Mouse (Mus musculus): Measurements from ENCODE around the gene Inpp5k.

The Inpp5k gene

GRCm38 (mm10) chr11:75619133-75619532, 11.7 kb upstream of the Inpp5k start:
- DNase-seq (ENCODE audit: extremely low read depth, insufficient read length, low spot score) = no peak

GRCm38 (mm10) chr11:75620136-75620780, 10.5 kb upstream of the Inpp5k start:
- peak; percentile 59 for DNase-seq (ENCODE audit: extremely low read depth, insufficient read length, low spot score)

DNA sequence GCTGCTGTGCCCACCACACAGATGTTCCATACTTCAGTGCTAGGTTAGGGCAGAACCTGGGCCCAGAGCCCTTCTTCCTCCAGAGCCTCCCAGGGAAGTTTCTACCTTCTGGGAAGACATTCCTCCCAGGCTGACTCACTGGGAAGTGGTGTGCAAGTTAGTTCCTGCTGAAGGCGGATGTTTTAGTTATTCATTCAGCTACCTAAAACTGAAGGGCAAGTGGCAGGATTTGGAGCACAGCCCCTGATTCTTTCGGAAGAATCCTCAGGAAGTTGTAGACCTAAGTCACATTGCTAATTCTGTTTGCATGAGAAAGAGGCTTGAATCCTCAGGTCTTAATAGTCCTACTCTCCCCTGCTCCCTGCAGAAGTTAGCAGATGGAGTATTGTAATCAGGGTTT, 9.4 kb upstream of the Inpp5k start:
- DNase-seq (ENCODE audit: extremely low read depth, insufficient read length, low spot score) = peak; percentile 35

GRCm38 (mm10) chr11:75622588-75623329, 8.0 kb upstream of the Inpp5k start:
- no peak for DNase-seq (ENCODE audit: extremely low read depth, insufficient read length, low spot score)

GRCm38 (mm10) chr11:75624102-75624554, 6.7 kb upstream of the Inpp5k start:
- DNase-seq (ENCODE audit: extremely low read depth, insufficient read length, low spot score) = no peak

DNA sequence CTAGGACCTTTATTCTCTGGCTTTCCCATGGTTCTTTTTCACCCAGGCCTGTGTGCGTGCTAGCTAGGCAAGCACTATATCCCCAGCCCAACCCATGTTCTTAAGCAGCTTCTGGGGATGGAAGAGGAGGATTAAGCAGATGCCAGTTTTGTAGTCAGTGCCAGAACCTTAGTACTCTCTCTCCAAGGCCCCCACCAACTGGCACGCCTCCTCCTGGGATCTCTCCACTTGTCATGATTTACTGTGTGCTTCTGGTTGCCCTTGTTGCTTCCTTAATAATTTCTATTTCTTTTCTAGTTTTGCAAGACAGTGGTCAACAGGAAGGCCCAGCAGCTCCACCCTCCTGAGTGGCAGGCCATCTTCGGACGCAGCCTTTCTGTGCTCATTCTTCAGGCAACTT, 5.0 kb upstream of the Inpp5k start:
- no peak for DNase-seq (ENCODE audit: extremely low read depth, insufficient read length, low spot score)

- DNase-seq (ENCODE audit: extremely low read depth, insufficient read length, low spot score) = no peak
Observed at GRCm38 (mm10) chr11:75630098-75630497, 690 bp upstream of the Inpp5k start.

DNA sequence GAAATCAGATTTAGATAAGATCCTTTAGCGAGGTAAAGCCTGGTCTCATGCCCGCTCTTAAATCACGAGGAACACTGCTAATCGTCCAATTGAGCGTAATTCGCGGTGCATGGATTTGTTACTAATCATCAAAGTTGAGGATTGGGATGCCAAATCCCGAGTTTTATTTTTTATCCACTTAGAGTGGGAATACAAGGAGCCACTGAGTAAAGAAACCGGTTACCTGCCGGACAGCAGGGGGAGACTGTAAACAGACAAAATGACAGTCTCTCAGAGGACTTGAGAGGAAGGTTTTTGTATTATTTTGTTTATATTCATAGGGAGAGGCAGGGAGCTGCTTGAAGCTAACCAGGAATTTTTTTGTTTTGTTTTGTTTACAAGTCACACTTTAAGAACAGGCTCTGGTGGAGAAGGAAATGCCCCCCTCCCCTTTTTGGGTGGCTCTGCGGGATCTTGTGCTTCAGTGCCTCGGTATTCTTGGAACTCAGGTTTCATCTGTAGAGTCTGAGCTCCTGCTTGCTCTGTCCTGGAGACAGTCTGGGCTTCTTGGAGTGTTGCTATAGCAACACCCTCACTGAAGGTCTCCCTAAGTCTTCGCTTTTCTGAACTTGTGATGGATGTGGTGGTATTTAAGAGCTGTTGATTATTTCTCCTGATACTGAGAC, 905 bp downstream of the Inpp5k start:
- DNase-seq (ENCODE audit: extremely low read depth, insufficient read length, low spot score) = no peak

DNA sequence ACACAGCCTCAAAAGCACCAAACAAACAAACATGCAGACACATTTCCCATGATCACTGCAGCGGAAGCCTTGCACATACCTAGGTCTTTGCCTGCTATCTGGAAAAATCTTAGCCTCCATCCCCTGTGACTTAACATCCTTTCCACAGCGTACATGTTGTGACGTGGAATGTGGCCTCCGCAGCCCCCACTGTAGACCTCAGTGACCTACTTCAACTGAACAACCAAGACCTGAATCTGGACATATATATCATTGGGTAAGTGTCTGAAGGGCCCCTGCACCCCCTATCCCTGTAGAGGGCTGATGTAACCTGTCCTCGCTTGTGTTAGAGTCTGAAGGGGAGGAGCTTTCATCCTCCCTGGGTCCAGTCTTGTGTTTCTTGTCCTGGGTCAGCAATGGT, 2.1 kb downstream of the Inpp5k start:
- DNase-seq (ENCODE audit: extremely low read depth, insufficient read length, low spot score) = no peak

GRCm38 (mm10) chr11:75634801-75635200, 4.0 kb downstream of the Inpp5k start:
- DNase-seq (ENCODE audit: extremely low read depth, insufficient read length, low spot score) = no peak

DNA sequence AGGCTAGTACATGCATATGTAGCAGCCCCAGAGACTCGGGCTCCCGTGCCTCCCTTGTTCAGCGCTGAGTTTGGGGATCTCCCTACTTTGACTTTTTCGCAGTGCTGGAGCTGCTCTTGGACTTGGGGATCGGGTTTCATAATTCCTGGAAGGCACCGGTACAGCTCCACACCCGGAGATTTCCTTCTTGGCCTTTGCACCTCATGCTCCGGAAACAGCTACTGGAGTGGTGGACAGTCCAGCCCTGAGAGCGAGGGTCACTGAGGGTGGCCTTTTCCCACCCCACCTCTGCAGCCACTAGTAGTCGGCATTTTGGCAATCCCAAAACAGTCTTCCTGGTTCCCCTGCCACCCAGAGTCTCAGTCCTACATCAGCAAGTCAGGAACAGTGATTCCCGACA, 4.5 kb downstream of the Inpp5k start:
- DNase-seq (ENCODE audit: extremely low read depth, insufficient read length, low spot score) = no peak

GRCm38 (mm10) chr11:75643323-75643722, 12.5 kb downstream of the Inpp5k start:
- DNase-seq (ENCODE audit: extremely low read depth, insufficient read length, low spot score) = no peak

GRCm38 (mm10) chr11:75644684-75645083, 13.9 kb downstream of the Inpp5k start:
- DNase-seq (ENCODE audit: extremely low read depth, insufficient read length, low spot score) = no peak

DNA sequence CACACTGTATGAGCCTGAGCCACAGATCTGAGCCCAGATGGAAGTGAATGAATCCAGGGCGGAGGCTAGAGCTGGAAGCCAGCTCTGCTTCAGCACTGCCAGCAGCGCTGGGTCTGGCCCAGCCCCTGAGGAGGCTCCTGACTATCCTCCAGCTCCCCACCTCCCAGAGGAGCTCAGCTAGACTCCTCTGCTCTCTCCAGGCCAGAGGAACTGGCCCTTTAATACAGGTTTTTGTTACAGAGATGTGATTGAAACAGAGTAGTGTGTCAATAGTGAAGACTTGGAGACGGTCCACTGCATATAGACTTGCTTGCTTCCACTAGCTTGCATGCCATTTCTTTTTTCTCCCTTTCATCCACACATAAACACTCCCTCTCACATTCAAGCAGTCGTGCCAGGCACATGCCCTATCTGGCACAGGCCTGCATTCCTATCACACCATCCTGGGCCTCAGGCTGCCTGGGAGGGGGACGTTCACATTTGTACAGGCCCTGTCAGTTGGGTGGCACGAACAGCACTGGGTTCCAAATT, 17.0 kb downstream of the Inpp5k start:
- peak; percentile 45 for DNase-seq (ENCODE audit: extremely low read depth, insufficient read length, low spot score)

DNA sequence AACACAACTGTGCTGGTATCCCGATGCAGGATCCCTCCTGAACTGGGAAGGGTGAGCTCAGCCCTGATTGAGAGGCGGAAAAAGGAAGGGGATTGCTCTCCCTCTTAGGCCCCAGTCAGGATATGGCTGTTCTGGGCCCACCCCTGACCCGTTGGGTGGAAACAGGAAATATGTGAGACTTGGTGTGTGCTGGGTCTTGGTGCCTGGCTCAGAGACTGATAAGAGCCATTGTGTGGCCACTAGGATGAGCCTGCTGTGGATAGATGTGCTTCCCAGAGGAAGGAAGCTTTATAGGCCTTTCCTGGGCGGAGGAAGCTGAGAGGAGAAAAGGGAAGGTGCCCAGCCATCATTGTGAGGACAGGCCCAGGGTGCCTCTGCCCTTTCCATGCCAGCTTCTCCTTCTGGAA, 18.4 kb downstream of the Inpp5k start:
- no peak for DNase-seq (ENCODE audit: extremely low read depth, insufficient read length, low spot score)

- DNase-seq (ENCODE audit: extremely low read depth, insufficient read length, low spot score) = no peak
Observed at GRCm38 (mm10) chr11:75650311-75650710, 19.5 kb downstream of the Inpp5k start, which contains the start of gene Myo1c. Gene Myo1c (plus strand): TSS chr11:75650504.

DNA sequence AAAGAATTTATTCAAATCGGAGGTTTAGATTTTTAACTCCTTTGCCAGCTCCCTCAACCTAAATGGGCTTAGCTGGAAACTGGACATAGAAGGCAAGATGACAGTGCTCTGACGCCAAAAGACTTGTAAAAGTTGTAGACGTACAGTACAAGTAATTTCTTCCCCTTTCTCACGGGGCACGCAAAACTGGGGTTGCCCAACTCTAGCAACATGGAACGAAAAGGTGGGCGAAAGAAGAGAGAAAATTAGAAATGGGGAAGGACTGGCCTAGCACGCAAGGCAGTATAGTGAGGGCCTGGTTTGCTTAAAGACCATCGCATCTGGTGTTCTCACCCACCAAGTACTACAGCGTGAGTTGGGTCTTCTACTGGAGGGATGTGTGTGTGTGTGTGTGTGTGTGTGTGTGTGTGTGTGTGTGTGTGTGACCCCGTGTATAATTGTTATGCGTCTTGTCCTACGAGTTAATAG, 20.2 kb downstream of the Inpp5k start:
- no peak for DNase-seq (ENCODE audit: extremely low read depth, insufficient read length, low spot score)

DNA sequence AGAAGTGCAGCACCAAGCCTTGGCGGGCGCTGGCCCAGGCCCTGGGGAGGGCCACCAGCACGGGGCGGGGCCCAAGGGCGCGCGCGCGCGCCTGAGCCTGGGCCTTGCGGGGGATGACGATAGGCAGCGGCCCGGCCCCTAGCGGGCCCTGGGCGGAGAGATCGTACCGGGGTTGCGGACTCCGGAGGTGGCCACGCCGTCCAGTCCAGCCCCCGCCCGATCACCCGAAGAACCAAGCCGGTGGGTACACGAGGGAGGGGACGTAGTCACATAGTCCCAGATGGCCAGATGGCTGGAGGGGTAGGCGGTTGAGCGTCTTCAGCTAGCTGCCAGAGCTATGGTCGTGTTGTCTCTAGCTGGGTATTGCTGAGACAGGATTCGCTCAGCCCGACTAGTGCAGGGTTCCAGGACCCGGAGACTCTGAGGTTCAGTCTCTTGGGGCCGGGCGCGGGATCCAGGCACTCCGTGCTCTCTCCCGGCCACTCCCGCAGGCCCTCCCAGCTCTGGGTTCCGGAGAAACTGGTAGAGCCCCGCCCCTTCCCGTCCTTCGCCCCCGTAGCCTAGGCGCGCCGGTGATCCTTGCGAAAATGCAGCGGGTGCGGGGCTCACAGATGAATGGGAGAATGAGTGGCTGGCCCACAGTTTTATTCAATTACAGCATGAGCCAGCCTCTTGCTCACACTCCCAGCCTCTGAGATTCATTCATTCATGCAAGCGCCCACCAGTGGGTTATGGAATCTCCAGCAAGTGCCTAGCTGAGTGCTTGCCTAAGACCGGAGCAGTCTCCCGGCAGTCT, 20.8 kb downstream of the Inpp5k start:
- DNase-seq (ENCODE audit: extremely low read depth, insufficient read length, low spot score) = peak; percentile 88

DNA sequence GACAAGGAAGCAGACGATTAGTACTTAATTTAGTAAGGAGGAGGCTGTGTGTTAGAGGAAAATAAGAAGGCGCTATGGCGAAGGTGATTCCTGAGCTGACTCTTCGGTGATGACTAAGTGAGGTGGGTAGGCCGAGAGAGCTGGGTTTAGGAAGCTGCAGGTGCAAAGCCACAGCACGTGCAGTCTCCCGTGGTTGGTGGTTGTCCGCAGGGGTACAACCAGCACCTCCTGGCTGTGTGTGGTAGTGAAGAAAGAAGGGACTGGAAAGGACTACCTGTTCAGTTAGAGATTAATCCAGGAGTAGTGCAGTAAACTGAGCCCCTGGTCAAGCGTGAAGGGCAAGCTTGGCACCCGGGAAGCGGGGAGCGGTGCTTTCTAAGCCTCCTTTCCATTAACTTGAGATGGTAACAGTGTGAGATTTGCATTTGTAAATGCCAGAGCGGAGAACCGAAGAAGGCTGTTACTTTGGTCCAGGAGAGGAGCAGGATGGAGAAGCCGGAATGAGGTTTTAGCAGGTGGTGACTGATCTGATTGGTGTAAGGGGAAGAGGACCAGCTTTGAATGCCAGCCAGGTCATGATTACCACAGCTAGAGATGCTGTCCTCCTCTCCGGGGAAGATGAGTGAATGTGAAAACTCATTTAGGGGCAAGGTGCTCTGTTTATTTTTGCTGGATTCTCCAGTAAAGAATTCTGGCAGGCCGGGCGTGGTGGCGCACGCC, 21.6 kb downstream of the Inpp5k start:
- DNase-seq (ENCODE audit: extremely low read depth, insufficient read length, low spot score) = no peak

Measured in 3134 (cell line).